Mouse (Mus musculus): Measurements from ENCODE around the gene Daam1.

- TF ChIP-seq CTCF (IDR thresholded peaks at IDR 0.05; ENCODE audit: low read depth) (no peak), EP300 (IDR thresholded peaks at IDR 0.05; ENCODE audit: low read depth) (no peak)
These were observed 142.7 kb downstream of the Daam1 start for GRCm38 (mm10) chr12:71973577-71973976.

All from liver, embryonic 14.5 days (tissue).